In genomic region chr2:21142204-21142580, GRCm38 (mm10) we compare ENCODE assay signal across 8 mouse cellular contexts.
DNase-seq lines count a peak whose midpoint lies in the region; ATAC-seq and TF ChIP-seq lines count a peak whose summit lies in the region.

No protein-coding gene starts in this region.

- 0 out of 2 replicates have a peak, but pooled peaks cover 5% of the 10 kb centered on the region for H3K9me3 ChIP-seq in embryonic facial prominence, embryonic 14.5 days (ENCODE audit: control insufficient read depth, low read length)
- no peaks in the 10 kb centered on the region for H3K9me3 ChIP-seq in heart, embryonic 10.5 days
- peaks cover 3% of the 10 kb centered on the region; the same call in 1 of the 2 replicates for H3K9me3 ChIP-seq in kidney, embryonic 14.5 days (ENCODE audit: control insufficient read depth, low read length)
- no peaks in the 10 kb centered on the region for H3K9me3 ChIP-seq in liver, embryonic 12.5 days (replicated peaks)
- H3K9me3 ChIP-seq in neural tube, embryonic 13.5 days = 0 out of 2 replicates have a peak, but pooled peaks cover 5% of the 10 kb centered on the region

- 0% methylated on average over 10 of the region's 15 CpGs for WGBS in embryonic facial prominence, embryonic 14.5 days
- 1% methylated on average over 15 of the region's 15 CpGs for WGBS in heart, embryonic 10.5 days
- WGBS in kidney, embryonic 14.5 days = 0% methylated on average over 15 of the region's 15 CpGs
- WGBS in liver, embryonic 12.5 days (ENCODE audit: insufficient replicate concordance) = 1% methylated on average over 15 of the region's 15 CpGs
- under 1% methylated on average over 15 of the region's 15 CpGs for WGBS in neural tube, embryonic 13.5 days

- H3K27me3 ChIP-seq in embryonic facial prominence, embryonic 14.5 days (replicated peaks; ENCODE audit: control insufficient read depth, insufficient read depth, low read length) = no peaks in the 10 kb centered on the region
- no peaks in the 10 kb centered on the region for H3K27me3 ChIP-seq in heart, embryonic 10.5 days (ENCODE audit: insufficient read depth, poor library complexity, severe bottlenecking)
- no peaks in the 10 kb centered on the region for H3K27me3 ChIP-seq in kidney, embryonic 14.5 days (ENCODE audit: control insufficient read depth, insufficient read depth, low read length)
- H3K27me3 ChIP-seq in liver, embryonic 12.5 days (replicated peaks) = peaks cover 29% of the 10 kb centered on the region
- no peaks in the 10 kb centered on the region for H3K27me3 ChIP-seq in neural tube, embryonic 13.5 days

- H3K4me1 ChIP-seq in embryonic facial prominence, embryonic 14.5 days (ENCODE audit: control insufficient read depth, insufficient read depth, low read length) = peaks cover 7% of the 10 kb centered on the region; the same call in 1 of the 2 replicates
- 0 out of 2 replicates have a peak, but pooled peaks cover 6% of the 10 kb centered on the region for H3K4me1 ChIP-seq in heart, embryonic 10.5 days
- no peaks in the 10 kb centered on the region for H3K4me1 ChIP-seq in kidney, embryonic 14.5 days (ENCODE audit: control insufficient read depth, insufficient read depth, low read length)
- peaks cover 3% of the 10 kb centered on the region for H3K4me1 ChIP-seq in liver, embryonic 12.5 days
- peaks cover 23% of the 10 kb centered on the region for H3K4me1 ChIP-seq in neural tube, embryonic 13.5 days (replicated peaks)

- peak; percentile 23 to 31 for DNase-seq in layer of hippocampus, adult 2 months (ENCODE audit: low spot score in 2 of 2)
- no peak for DNase-seq in layer of hippocampus, adult 9-11 months
- DNase-seq in embryonic facial prominence, embryonic 14.5 days (ENCODE audit: low spot score) = peak; percentile 78
- peak; percentile 79 for DNase-seq in heart, embryonic 10.5 days (ENCODE audit: low spot score)
- peak; percentile 55 for DNase-seq in urinary bladder, postnatal 25 days (ENCODE audit: low spot score)

- peak overlapping the region; percentile 74 for H3K4me3 ChIP-seq in layer of hippocampus, adult 2 months
- H3K4me3 ChIP-seq in embryonic facial prominence, embryonic 14.5 days (ENCODE audit: low read depth, low read length) = peak overlapping the region; percentile 55
- H3K4me3 ChIP-seq in heart, embryonic 10.5 days = peak overlapping the region; percentile 73
- peak overlapping the region; percentile 58 for H3K4me3 ChIP-seq in kidney, embryonic 14.5 days (ENCODE audit: low read length)
- peak overlapping the region; percentile 45 for H3K4me3 ChIP-seq in liver, embryonic 12.5 days
- H3K4me3 ChIP-seq in neural tube, embryonic 13.5 days = peak overlapping the region; percentile 56

- H3K27ac ChIP-seq in layer of hippocampus, adult 2 months = peak overlapping the region; percentile 89
- peak overlapping the region; percentile 77 for H3K27ac ChIP-seq in embryonic facial prominence, embryonic 14.5 days (replicated peaks; ENCODE audit: low read depth, low read length)
- peak overlapping the region; percentile 87 for H3K27ac ChIP-seq in heart, embryonic 10.5 days
- peak overlapping the region; percentile 17; the same call in 1 of the 2 replicates for H3K27ac ChIP-seq in kidney, embryonic 14.5 days (ENCODE audit: low read depth, low read length)
- no peak overlapping the region for H3K27ac ChIP-seq in liver, embryonic 12.5 days
- peak overlapping the region; percentile 88 for H3K27ac ChIP-seq in neural tube, embryonic 13.5 days (replicated peaks)

- peak overlapping the region; percentile 64 for H3K9ac ChIP-seq in embryonic facial prominence, embryonic 14.5 days (ENCODE audit: low read depth, low read length)
- H3K9ac ChIP-seq in kidney, embryonic 14.5 days (ENCODE audit: low read depth, low read length) = peak overlapping the region; percentile 64
- no peak overlapping the region for H3K9ac ChIP-seq in liver, embryonic 12.5 days
- peak overlapping the region; percentile 86 for H3K9ac ChIP-seq in neural tube, embryonic 13.5 days

- no peak for TF ChIP-seq CTCF in layer of hippocampus, adult 2 months (conservative IDR thresholded peaks at IDR 0.05)

- H3K4me2 ChIP-seq in embryonic facial prominence, embryonic 14.5 days (ENCODE audit: low read depth, low read length) = peak overlapping the region; percentile 99
- peak overlapping the region; percentile 99 for H3K4me2 ChIP-seq in kidney, embryonic 14.5 days (replicated peaks; ENCODE audit: low read depth, low read length)
- H3K4me2 ChIP-seq in liver, embryonic 12.5 days = peak overlapping the region; percentile 70
- peak overlapping the region; percentile 88 for H3K4me2 ChIP-seq in neural tube, embryonic 13.5 days

- ATAC-seq in embryonic facial prominence, embryonic 14.5 days (ENCODE audit: low read depth) = peak; percentile 76
- peak; percentile 86 for ATAC-seq in kidney, embryonic 14.5 days (ENCODE audit: low FRiP score, low TSS enrichment)
- ATAC-seq in liver, embryonic 12.5 days = no peak
- peak; percentile 83 for ATAC-seq in neural tube, embryonic 13.5 days (ENCODE audit: low read depth)

- H3K36me3 ChIP-seq in embryonic facial prominence, embryonic 14.5 days (ENCODE audit: control insufficient read depth, insufficient read depth, low read length) = no peaks in the 10 kb centered on the region
- H3K36me3 ChIP-seq in heart, embryonic 10.5 days = no peaks in the 10 kb centered on the region
- no peaks in the 10 kb centered on the region for H3K36me3 ChIP-seq in kidney, embryonic 14.5 days (ENCODE audit: control insufficient read depth, insufficient read depth, low read length)
- no peaks in the 10 kb centered on the region for H3K36me3 ChIP-seq in liver, embryonic 12.5 days
- H3K36me3 ChIP-seq in neural tube, embryonic 13.5 days = no peaks in the 10 kb centered on the region
